Mouse (Mus musculus) erythroblast, embryonic 14.5 days (primary cell): Measurements from ENCODE around the gene Fzd7.

Experiments used
- GATA1 ChIP-seq: IDR thresholded peaks from 2 replicates; pipeline ENCODE4 v1.6.1; 2012; ENCODE audit warnings: low read length, inconsistent platforms, mixed read lengths
- TAL1 ChIP-seq: IDR thresholded peaks from 3 replicates; pipeline ENCODE4 v1.6.1; 2012; ENCODE audit warnings: low read length, inconsistent platforms, mixed read lengths

GRCm38 (mm10) chr1:59491517-59491916 lies 9.3 kb downstream of the Fzd7 start:
- TF ChIP-seq GATA1 = no peak
- no peak for TF ChIP-seq TAL1
